Mouse (Mus musculus) right cerebral cortex, adult 18-20 months (tissue): Measurements from ENCODE around the gene Tmem100.

Experiments
- DNase-seq: peaks from one replicate; pipeline ENCODE4 v3.0.0; 2022; ENCODE audit warnings: mixed read lengths

The Tmem100 gene

DNA sequence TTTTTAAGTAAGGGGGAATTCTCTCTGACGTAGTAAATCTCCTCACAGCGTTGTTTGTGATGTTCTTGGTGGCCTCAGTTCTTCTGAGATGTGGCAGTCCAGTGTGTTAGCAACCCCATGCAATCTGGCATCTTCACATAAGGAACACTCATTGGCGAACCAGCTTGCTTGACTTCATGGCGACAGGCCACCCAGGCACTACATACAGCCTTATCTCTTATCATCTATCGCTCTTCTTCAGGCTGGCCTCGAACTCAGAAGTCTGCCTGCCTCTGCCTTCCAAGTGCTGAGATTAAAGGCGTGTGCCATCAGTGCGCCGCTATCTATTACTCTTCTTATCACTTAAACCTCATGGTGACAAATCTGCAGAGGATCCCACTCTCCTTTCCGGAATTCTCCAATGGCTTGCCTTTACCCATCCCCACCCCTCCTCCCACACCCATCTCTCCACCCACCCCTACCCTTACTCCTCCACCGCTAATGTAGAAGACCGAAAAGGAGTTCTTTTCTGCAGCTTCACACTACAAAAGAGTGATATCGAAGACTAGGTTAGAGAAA is at the start of gene Tmem100:
Tmem100 (plus strand) TSS at position 508 of the 558 bp plus-strand sequence.
- no peak for DNase-seq

GRCm38 (mm10) chr11:89982918-89983317 is 47.2 kb upstream of the Tmem100 start:
- no peak for DNase-seq

DNA sequence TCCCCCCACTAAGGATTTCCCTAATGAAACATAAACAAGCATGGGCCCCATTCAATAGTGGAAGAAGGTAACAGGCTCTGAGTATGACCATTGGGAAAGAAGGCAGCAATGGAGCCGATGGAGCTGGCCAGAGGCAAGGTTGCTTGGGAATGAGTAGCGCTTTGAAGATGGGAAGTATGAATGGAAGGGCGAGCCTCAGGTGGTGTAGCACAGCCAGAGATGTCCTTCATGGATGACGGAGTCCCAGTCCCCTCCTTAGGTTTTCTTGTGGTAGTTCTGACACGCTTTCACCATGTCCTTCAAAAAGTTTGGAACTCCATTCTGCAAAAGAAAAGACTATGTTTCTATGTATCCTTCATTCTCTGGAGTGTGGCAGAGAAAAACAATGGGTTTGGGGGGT is 45.7 kb upstream of the Tmem100 start:
- no peak for DNase-seq

DNA sequence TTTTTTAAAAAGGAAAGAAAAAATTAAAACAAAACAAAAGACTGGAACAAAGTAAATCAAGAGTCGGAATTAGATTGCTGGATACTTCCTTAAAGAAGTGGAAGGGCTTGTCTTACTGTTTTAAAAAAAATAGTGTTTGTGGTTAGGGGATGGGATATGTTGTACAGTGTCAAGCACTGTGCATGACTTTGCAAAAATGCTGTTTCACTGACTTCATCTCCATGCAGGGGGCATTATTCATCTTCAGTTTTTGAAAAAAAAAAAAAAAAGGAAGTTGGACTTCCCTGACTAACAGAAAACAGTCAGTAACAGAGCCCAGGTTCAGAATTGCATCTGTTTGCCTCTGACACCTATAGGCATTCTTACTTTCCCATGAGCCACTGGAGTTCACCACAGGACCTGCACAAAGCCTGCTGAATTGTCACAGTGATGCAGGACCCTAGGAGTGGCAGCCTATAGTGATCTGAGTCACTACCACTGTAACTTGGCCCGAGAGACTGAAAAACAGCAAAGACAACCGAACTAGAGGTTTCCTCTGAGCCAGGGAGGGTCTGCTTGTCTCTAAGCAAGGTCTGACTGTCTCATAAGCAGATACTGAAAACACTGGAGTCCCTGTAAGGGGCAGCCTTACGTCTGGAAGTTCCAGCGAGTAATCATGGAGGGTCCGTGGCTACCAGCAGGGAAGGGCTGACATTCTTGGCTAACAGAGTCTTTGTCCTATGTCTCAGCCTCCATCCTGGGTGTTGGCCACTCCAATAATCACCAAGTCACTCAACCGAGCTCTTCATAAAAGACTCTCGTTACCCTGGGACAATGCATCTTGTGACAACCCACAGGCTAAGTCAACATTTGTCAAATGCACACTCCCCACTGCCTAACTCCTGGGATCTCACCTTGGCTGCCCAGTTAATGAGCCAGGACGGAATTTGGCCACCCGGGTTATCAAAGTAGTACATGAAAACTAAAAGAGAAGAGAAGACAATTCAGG is 44.7 kb upstream of the Tmem100 start:
- DNase-seq = no peak

GRCm38 (mm10) chr11:89986516-89986915 is 43.6 kb upstream of the Tmem100 start:
- DNase-seq = no peak

GRCm38 (mm10) chr11:89988936-89989589 is 41.1 kb upstream of the Tmem100 start:
- peak; percentile 45 for DNase-seq

DNA sequence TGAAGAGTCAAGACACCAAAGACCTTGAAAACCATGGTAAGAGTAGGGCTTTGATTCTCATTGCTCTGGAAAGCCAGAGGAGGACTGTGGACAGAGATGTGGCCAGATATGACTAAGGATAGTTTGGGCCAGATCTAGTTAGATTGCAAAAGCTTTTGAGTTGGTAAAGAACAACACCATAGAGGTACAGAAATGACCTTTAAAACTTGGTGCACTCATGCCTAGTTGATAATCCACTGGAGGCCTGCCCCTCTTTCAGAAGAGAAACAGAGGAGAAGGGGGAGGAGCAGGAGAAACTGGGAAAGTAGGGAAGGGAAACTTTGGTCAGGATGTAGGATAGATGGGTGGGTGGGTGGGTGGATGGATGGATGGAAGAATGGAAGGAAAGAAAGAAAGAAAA is 38.5 kb upstream of the Tmem100 start:
- DNase-seq = no peak

- no peak for DNase-seq
Observed at GRCm38 (mm10) chr11:89994706-89995105, 35.4 kb upstream of the Tmem100 start.

DNA sequence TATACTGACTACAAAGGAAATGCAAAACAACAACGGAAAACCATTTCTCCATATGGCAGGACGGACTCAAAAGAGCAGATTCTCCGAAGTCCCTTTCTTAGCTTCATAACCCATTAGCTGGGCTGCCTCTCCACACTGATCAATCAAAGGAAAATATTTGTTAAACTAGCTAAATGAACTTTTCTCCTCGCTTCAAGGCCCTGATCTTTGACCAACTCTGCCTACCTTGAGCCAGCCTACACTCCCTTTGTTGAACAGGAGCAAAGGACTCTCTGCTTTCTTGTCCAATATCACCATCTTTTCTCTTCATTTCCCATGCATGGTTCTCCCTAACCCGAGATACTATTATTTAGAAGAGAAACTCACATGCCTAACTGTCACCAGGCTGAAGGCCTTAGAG is 34.6 kb upstream of the Tmem100 start:
- DNase-seq = no peak

GRCm38 (mm10) chr11:89996406-89996805 is 33.7 kb upstream of the Tmem100 start:
- no peak for DNase-seq

GRCm38 (mm10) chr11:89996856-89997255 is 33.3 kb upstream of the Tmem100 start:
- DNase-seq = no peak

- no peak for DNase-seq
Observed at GRCm38 (mm10) chr11:89998996-89999770, 31.0 kb upstream of the Tmem100 start.

GRCm38 (mm10) chr11:90000666-90001065 is 29.5 kb upstream of the Tmem100 start:
- DNase-seq = no peak

GRCm38 (mm10) chr11:90001396-90002230 is 28.5 kb upstream of the Tmem100 start:
- no peak for DNase-seq

- peak; percentile 24 for DNase-seq
Observed at GRCm38 (mm10) chr11:90002231-90002986, 27.7 kb upstream of the Tmem100 start, which contains the start of gene Pctp. Gene Pctp, minus strand, starts transcription at chr11:90002894.

- DNase-seq = no peak
Observed at GRCm38 (mm10) chr11:90002987-90003348, 27.2 kb upstream of the Tmem100 start.

DNA sequence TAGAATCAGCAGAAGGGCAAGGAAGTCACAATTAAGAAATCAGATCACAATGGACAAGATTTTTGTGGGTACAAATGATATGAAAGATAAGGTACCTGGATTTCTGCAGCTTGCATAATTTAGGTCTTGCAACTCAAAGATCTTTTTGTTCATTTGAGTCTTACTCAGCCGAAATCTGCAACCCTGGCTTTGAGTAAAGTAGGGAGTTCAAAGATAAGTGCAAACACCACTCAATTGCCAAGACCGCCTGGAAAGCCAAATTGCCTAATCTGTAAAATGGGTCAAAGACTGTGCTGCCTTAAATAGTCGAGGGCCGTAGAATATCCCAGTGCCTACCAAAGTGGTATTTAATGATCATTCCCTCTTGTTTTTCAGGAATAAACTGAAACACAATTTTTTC is 26.8 kb upstream of the Tmem100 start:
- no peak for DNase-seq

DNA sequence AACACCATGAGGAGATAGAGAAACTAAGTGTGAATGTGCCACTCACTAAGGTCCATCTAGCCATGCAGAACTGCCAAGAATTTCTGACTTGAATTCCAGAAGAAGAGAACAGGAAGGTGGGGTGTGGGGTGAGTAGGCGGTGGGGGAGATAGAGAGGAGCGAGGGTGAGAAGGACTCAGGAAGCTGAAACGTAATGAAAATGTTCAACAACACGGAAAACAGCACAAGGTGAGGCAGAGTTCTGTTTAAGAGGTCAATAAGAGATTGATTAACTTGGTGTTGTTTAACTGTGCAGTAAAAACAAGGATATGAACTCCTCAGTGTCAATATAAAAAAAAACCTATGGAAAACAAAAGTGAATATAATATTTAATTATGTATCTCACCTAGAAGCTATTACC is 24.0 kb upstream of the Tmem100 start:
- DNase-seq = no peak

DNA sequence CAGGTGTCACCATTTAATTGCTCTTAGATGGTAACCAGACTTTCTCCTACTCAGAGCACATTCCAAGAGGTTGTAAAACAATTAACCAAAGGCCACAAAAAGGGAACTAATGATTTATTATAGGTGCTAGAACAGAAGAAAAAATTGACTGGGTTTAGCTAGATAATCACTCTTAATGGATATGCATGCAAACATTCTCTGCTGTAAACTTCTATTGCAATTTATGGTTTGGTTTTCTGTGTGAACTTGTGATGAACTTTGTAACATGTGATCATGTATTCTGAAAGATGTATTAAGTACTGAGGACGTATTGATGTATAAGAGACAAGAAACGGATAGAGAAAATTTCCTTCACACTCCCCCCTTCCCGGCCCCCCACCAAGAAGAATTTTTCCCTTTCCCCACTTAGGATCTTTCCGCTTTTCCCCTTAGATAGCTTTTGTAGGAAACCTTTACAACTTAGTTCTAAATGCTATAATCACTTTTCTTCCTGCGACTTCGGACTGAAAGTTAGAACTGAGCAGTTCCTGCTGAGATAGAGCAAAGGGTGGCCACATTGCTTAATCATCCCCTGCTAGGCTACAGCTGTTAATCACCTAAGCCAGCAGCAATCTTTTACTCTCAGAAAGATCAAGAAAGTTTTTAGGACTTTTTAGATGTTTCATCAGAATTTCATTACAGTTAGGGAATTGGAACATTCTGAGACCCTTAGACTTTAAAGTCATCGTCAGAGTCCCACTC is 22.2 kb upstream of the Tmem100 start:
- no peak for DNase-seq

DNA sequence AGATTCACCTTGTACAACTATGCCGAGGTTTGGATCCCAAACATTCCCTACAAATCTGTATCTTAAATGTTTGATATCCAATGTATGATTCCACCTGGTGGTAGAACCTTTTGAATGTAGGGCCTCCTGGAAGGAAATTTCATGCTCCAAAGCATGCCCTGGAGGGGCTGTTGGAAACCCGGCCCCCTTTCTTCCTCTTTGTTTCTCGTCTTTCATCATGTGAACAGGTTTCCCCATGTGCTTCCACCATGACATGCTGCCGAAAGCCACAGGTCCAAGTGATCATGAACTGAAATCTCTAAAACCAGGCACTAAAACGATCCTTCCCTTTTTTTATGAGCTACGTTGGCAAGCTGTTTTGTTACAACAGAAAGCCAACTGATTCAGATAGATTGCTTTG is 16.5 kb upstream of the Tmem100 start:
- no peak for DNase-seq
